Mouse (Mus musculus) telencephalon, adult 2 months (tissue): Measurements from ENCODE around the gene Ncan.
A peak's percentile ranks its signal among the peaks of the same experiment; 100 is the strongest.

Experiments
- DNase-seq: peaks from one replicate; pipeline ENCODE4 v3.0.0-alpha.2; 2011; ENCODE audit warnings: low read depth, low spot score

The Ncan gene

DNA sequence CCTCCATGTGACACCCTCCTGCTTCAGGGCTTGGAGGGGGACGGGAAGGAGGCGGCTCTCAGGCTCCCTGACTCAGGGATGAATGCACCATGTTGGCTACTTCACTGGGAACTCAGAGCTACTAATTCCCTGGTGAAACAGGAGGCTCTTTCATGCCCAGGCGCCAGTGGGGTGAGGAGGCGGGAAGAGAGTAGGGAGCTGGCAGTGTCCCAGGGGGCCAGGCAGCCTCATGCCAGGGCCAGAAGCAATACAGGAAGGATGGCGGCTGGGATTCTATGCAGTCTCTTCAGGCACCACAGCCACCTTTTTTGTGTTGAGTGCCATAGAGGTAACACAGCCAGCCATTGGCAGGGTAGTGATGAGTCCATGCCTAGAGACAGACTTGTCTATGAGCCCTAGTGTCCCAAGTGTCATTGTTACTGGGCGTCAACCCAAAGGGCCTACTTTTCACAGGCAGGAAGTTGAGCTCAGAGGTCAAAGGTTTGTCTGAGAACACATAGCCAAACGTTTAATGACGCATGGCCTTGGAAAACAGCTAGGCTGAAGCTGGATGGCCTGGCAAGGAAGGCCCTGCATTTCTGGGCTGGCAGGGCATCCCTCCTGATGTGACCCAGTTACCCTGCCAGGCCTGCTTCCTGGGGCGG is 8.8 kb upstream of the Ncan start:
- DNase-seq: no peak

DNA sequence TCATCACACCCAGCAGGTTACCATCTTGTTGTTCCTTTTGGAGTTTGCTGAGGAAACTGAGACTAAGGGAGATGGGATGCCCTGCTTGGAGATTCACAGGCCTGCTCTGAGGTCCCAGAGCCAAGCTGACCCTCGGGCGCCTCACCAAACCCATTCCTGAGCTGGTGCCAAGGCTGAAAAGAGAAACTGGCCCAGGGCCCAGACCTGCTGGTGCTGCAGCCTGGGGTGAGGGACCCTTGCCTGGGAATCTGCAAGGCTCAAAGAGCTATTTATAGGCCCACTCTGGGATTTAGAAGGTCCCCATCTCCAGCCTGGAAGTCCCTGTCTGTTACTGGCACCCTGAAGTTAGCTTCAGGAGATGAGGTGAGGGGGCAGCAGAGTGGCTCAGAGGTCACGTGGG is 7.8 kb upstream of the Ncan start:
- no peak for DNase-seq

DNA sequence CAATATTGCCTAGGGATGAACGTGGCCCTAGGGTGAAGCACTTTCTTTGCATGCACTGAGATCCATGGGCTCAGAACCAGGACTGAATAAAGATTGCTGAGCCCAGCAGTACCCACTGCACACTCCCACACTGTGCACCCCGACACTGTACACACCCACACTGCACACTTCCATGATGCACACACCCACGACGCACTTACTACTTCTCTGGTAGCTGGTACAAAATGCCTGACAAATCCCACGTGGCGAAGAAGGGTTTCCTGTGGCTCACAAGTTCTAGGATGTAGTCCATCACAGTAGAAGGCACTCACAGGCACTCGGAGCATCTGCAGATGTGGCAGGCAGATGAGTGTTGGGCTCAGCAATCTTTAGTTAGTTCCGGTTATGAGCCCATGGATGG is 4.3 kb upstream of the Ncan start:
- DNase-seq: peak; percentile 48

- DNase-seq: no peak
Observed at GRCm38 (mm10) chr8:70122863-70123262, 2.2 kb upstream of the Ncan start.

DNA sequence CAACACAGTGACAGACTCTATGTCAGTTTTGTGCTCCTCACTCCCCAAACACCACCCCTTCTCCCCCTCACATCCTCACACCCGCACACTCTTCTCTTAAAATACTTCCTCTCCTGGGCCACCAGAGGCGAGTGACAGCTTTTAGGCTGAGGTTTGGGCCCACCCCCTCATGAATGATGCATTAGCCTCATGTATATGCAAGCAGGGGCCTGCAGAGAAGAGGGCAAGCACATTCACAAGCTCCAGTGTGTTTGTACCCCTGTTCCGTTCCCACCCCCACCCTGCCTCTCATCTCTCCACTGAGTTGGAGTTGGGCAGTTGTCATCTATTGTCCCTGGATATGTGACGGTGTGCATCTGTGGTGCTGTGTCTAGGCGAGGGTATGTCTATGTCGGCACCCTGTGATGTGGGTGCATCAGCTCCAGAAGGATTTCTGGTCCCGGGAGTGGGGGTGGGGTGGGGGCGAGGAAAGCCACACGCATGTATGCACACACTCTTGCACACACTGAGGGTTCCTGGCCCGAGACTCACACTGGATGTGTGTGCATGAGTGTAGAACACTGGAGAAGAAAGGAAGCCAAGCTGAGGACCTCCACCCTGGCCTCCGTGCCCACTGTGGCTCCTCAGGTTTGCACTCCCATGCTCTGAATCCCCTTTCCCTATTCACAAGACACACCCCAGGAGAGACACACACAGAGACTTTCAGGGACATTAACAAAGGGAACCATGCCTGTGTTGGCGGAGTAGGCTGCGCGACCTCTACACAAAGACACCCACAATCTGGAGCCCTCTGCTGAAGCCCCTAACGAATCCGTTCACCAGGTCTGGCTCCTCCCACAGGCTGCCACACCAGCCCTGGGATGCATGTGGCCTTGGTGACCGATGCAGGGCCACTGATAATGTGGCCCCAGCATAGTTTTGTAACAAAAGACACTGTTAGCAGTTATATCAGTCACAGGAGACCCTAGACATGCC is 1.7 kb downstream of the Ncan start:
- DNase-seq: peak; percentile 88

GRCm38 (mm10) chr8:70117611-70118010 is 3.1 kb downstream of the Ncan start:
- no peak for DNase-seq

DNA sequence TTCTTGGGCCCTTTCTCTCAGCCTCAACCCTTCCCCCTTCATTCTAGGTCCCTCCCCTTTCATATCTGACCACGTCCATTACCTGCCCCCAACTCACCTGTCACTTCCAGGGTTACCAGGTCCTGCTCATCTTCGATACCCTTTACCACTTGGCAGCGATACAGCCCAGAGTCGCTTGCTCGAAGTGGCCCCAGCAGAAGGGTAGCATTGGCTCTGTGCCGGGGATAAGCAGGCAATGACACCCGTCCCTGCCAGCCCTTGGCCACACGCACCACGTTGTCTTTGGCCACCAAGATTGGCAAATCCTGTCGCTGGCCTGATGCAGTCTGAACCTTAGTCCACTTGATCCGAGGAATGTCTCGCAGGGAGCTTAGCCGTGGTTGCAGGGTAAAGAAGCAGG is 5.8 kb downstream of the Ncan start:
- DNase-seq: no peak

DNA sequence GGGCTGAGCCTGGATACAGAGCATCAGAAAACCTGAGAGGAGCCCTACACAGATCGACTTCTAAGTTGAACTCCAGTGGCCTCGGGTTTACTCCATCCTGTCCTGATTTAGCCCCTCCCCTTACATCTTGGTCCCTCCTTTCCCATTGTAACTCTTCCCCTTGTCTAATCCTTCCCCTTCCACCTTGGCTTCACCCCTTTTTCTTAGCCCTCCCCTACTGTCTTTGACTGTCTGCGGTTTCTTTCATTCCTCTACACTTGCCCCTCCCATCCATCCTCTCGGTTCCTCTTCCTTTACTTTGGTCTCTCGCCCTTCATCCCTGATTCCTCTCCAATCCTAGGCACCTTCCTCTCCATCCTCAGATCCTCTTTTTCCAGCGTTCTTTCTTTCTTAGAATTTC is 6.2 kb downstream of the Ncan start:
- DNase-seq: no peak

GRCm38 (mm10) chr8:70112401-70113016 is 8.2 kb downstream of the Ncan start:
- no peak for DNase-seq

DNA sequence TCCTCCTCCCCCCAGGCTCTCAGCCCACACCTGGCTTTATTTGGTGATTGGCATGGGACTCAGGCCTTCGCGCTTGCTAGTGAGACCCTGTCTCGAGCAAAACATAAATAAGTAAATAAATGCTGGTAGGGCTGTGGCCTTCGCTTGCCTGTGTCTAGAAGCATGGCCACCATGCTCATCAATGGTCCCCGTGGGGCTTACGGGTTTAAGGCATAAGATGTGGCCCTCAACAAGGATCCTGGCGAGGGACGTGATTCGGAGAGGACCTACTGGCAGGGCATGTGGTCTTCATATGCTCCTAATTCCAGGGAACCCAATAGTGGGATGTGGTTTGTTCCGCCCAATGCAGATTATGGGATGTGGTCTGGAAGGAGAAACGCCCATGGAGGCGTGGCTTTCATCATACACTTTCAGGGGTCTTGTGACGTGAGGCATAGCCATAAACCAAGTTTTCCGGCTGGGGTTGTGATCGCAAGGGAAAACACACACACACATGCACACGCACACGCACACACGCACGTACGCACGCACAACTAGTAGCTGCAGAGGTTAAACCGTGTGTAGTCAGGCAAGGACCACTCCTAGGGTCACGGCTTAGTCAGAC is 9.4 kb downstream of the Ncan start:
- DNase-seq: no peak

GRCm38 (mm10) chr8:70110451-70110850 is 10.2 kb downstream of the Ncan start:
- DNase-seq: no peak

- DNase-seq: no peak
Observed at GRCm38 (mm10) chr8:70104922-70105321, 15.8 kb downstream of the Ncan start.

GRCm38 (mm10) chr8:70104506-70104905 is 16.2 kb downstream of the Ncan start:
- no peak for DNase-seq

- peak; percentile 62 for DNase-seq
Observed at GRCm38 (mm10) chr8:70100241-70100640, 20.4 kb downstream of the Ncan start.

- DNase-seq: peak; percentile 82
Observed at GRCm38 (mm10) chr8:70099276-70099675, 21.4 kb downstream of the Ncan start.

- DNase-seq: no peak
Observed at GRCm38 (mm10) chr8:70092786-70093185, 27.9 kb downstream of the Ncan start.

DNA sequence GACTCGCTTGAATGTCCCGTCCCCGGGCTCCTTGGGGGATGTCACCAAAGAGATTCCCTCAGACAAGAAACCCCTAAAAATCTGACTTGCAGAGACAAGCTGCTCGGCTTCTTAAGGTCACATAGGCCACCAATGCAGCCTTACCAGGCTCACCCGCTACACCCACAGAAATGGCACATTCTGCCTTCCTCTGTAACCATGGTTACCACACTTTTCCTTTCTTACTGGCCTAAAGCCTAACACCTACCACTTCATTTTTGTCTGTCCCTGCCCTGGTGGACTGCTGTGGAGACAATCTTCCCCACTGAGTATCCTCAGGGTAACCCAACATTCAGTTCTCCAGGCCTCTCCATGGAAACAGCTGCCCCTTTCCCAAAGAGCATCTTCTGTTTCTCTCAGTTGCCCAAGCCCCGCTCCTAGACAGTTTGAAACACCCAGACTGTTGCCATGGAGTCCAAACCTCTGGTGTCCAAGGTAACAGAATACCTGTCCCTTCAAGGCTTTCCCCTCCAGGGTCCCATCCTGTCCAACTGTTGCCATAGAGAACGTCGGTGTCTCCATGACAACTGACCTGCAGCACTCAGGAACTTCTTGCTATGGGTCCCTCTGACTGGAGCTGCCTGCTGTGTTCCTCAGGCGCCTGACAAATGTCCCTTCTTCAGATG is 31.2 kb downstream of the Ncan start:
- DNase-seq: peak; percentile 58

DNA sequence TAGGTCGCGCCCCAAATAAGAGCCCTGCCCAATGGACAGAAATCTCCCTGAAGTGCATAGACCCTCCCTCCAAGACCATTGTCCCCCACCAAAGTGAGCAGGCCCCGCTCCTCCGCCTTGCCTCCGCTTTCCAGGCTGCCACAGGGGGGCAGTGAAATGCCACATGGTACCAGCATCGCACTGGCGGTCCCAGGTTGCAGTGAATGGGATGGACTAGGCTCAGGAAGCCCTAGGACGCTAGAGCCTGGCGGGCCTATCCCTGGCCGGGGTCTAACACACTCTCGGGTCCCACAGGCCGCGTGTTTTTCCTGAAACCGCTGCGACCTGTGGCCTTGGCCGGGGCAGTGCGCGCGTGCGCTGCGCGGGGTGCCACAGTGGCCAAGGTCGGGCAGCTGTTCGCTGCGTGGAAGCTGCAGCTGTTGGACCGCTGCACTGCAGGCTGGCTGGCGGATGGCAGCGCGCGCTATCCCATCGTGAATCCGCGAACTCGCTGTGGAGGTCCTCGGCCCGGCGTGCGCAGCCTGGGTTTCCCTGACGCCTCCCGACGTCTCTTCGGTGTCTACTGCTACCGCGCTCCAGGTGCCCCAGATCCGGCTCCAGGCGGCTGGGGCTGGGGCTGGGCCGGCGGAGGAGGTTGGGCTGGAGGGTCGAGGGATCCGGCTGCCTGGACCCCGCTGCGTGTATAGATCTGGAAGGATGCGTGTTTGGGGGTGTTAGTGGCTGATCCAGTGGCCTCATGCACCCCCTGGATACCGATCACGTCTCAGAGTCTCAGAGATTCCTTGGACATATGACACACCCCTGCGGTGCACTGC is 32.6 kb downstream of the Ncan start:
- DNase-seq: no peak

DNA sequence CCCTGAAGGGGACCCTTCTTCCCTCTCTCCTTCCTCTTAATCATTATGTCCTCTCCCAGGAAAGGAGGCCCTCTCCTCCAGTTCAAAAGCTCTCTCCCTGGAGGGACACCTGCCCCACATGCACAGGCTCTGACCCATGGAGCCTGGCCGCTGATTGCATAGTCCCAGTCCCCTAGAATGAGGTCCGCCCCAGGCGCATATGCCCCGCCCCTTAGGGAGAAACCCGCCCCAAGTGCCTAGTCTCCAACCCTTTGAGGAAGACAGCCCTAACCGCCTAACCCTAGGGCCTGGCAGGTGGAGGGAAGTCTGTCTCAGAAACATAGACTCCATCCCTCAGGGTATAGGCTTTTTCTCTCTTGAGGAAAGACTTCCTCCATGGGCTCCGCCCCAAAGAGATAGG is 33.4 kb downstream of the Ncan start:
- DNase-seq: no peak

DNA sequence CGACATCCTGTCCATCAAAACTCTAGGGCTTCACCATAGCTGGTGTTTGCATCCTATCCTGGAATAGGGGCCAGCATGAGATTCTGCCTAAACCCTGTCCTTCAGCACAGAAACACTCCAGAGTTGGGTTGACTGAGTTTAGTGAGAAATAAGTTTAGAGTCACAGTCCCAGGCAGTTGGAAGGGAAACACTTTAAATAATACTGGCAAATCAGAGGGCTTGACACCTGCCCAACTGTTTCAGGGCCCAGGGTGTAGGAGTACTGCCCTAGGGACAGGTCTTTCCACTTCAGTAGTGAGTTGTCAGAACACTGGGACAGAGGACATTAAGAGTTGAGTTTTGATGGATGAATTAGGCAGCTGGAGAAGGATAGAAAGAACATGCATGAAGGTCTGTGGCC is 34.5 kb downstream of the Ncan start:
- DNase-seq: no peak
